Mouse (Mus musculus): ENCODE data around the gene Siva1.

Siva1 gene

DNA sequence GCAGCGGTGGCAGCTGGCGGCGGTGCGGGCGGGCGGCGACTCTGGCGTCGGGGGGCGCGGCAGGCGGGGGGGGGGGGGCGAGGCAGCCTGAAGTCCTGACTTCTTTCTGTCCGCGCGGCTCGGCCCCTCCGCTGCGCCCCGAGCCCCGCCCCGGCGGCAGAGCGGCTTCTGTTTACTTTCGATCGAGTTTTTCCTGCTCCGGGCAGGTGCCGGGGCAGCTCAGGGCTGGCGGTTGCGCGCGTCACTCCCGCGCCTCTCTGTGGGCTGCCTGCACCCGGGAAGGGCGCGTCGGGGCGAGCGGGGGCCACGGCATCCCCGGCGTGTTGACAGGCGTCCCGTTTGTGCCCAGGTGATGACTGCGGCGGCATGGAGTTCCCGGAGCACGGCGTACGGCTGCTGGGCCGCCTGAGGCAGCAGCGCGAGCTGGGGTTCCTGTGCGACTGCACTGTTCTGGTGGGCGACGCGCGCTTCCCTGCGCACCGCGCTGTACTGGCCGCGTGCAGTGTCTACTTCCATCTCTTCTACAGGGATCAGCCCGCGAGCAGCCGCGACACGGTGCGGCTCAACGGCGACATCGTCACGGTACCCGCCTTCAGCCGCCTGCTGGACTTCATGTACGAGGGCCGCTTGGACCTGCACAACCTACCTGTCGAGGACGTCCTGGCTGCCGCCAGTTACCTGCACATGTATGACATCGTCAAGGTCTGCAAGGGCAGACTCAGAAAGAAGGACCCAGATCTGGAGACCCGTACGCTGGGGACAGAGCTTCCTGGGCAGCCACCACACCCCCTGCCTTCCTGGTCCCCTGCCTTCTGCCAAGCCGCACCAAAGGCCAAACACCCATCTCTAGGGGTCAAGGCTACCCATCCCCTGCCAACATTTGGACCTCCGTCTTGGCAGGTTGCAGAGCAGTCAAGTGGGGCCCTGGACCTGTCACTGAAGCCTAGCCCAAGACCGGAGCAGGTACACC lies 34.8 kb downstream of the Siva1 start:
- peak; percentile 85 for DNase-seq (ENCODE audit: low spot score)

DNA sequence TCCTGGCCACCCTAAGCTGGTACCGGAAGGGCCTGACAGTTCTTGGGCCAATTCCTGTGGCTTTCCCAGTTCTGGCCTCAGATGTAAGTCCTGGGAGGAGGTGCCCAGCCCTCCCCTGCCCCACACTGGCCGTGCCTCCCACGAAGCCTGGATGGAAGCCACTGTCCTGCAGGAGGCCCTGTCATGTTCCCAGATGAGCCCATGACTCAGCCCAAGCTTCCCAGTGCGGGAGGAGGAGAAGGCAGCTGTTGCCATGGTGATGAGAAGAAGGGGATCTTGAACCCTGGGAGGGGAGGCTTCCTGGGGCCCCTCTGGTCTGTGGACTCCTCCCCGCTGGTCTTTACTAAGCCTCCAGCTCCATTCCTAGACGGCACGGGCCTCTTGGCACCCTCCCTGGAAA lies 38.9 kb downstream of the Siva1 start:
- no peak for DNase-seq (ENCODE audit: low spot score)

DNA sequence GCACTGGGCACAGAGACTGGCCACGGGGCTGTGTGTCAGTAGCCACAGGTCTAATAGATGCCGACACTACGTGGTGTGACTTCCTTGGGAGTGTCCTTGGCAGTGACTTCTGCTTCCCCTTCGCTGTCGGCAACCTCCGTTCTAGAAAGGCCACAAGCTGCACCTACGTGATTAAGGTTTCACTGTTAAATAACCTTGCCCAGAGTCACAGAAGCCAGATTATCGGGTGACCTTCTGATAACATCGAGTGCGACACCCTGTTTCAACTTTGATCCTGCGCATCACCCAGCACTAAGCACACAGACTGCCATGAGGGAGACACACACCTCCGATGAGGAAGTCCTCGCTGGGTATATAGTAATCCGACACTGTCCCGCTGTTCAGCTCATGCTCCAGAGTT lies 44.0 kb downstream of the Siva1 start:
- no peak for DNase-seq (ENCODE audit: low spot score)

DNA sequence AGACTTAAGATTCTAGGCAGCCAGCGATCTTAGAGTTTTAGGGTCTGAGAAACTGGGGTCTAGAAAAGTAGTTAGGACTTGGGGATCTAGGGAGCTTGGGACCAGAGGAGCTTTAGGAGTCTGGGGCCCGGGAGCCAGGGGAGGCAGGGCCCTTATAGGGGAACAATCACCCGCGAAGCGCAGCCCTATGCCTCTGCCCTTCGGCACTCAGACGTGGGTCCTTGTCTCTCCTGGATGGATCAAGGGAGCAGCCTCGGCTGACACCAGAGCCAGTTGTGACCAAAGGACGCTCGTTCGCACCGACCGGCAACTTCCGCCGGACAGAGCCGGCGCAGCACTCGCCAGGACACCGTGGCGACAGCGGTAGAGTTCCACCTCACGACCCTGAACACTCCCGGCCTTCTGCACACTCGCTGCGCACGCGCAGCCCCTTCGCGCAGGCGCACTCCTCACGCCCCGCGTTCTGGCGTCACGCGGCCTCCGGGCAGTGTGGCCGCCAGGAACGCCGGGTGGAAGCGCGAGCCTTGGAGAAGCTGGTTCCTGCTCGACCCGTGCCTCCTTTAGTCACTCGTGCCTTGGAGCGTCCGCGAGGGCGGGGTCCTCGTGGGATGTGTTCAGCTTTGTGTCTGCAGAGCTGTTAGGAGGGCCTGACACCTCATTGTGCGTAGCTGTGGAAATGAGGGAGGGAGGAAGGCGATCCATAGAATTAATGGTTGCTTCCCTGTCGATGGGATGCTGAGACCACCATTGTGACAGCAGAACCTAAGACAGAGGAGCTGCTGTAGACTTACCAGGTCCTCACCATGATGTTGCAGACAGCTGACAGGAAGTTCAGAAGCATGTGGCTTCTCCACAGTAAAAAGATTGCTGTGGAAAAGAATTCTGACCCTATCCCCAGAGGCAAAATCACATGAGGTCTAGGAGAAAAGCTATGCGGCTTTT lies 49.0 kb downstream of the Siva1 start:
- peak; percentile 94 for DNase-seq (ENCODE audit: low spot score)

DNA sequence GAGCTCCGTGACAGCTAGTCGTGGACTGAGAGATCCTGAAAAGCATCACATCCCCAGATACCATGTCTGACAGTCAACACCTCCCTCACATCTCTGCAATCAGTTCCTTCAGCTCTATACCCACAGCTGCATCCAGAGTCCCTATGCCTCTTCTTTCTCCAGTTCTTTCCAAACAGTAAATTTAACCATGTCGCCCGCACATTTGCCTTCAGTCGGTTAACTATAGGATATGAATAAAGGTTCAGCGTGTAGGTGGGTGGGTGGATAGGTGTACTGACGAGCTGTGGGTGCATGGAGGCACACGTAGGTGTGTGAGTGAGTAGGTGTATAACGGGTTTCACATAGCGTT lies 49.6 kb downstream of the Siva1 start:
- DNase-seq (ENCODE audit: low spot score): no peak

DNA sequence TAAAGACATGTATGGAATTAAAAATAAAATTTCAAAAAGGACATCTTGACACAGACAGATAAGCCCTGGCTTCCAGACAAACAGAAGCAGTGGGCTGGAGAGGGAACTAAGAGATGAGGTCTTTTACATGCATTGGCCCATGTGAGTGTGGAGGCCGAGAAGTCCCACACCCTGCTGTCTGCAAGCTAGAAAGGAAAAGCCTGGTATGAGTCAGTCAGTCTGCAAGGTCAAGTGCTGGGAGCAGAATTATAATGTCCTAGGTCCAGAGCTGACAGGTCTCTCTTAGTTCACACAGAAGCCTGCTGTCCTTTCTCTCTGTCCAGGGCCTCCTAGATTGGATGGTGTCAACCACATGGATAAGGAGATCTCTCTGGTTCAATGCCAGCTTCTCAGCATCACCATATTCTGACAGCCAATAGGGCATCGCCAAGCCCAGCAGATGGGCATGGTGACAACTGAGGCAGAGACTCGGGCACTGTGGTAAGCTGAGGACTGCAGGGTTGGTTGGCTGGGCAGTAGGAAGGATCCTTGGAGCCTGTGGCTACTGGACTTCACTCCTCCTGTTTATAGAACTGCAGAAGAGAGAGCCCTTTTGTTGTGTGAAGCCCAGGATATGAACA lies 52.4 kb downstream of the Siva1 start:
- DNase-seq (ENCODE audit: low spot score): no peak

All from urinary bladder, postnatal 14 days (tissue).